Mouse (Mus musculus) E14TG2a.4 (cell line): Measurements from ENCODE around the gene Plgrkt.

Experiments used
- CTCF ChIP-seq: conservative IDR thresholded peaks from 2 replicates; pipeline ENCODE4 v1.5.1; 2014; ENCODE audit warnings: low read length
- NANOG ChIP-seq: IDR thresholded peaks from 2 replicates; pipeline ENCODE4 v1.6.1; 2014; ENCODE audit warnings: borderline replicate concordance, low read length, mixed read lengths
- POU5F1 ChIP-seq: IDR thresholded peaks from 2 replicates; pipeline ENCODE4 v1.6.1; 2014; ENCODE audit warnings: low read length, borderline replicate concordance

DNA sequence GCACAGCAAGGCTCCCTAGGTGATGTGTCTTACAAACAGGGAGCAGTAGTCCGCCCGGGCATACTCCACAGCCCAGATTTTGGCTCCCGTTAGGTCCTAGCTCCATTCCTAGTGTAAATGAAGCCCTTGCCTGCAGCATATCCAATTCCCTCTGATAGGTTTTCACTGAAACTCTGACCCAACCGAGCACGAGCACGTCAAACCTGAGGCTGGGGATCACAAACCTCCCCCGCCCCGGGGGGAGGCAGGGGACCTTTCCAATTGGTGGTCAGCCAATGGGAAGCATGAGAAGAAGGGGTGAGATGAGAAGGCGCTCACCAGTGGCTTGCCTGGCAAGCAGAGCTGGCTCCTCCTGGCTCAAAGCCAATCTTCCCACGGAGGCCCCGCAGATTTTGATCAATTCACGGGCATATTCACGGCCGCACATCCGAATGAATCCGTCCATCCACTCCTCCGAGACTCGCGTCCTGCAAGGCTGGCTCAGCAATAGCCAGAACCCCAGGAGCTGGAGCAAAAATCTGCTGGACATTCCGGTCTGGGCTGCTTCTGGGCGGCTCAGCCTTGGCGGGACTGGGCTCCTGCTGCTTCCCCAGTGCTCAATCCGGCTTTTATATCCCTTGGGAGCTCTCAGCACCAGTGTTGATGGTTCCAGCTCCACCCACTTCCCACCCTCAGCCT is 33.0 kb downstream of the Plgrkt start, which contains the start of gene Rln1:
- TF ChIP-seq CTCF (no peak), NANOG (no peak), POU5F1 (no peak)
